Mouse (Mus musculus): ENCODE data around the gene Aco2. TPM values are rescaled to one million over a fixed set of nuclear protein-coding genes. Genes with fewer than 3 reads are reported as not detected.
"Not testable (repeated sequence)": the region's sequence is repeated elsewhere in the genome, so short reads cannot be mapped to it uniquely, and the experiment has no call there.

The Aco2 gene
- polyA plus RNA-seq, 1 experiment from 2014 or later = 105 TPM

DNA sequence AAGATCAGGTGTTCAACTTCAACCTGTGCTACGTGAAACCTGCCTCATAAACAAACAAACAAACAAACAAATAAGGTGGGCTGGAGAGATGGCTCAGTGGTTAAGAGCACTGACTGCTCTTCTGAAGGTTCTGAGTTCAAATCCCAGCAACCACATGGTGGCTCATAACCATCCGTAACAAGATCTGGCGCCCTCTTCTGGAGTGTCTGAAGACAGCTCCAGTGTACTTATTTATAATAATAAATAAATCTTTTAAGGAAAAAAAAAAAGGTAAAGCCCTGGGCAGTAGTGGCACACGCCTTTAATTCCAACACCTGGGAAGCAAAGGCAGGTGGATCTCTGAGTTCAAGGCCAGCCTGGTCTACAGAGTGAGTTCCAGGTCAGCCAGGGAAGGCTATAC, 36.7 kb downstream of the Aco2 start:
- H3K9ac ChIP-seq; H3K27ac ChIP-seq; ATAC-seq (ENCODE audit: low read depth); H3K27me3 ChIP-seq; H3K4me1 ChIP-seq (replicated peaks); H3K9me3 ChIP-seq (replicated peaks); H3K4me3 ChIP-seq (replicated peaks); H3K4me2 ChIP-seq; DNase-seq: not testable (repeated sequence)
- peaks cover 92% of the 10 kb centered on the region for H3K36me3 ChIP-seq
- 72% methylated on average over 4 of the region's 4 CpGs for WGBS (ENCODE audit: insufficient replicate concordance)

DNA sequence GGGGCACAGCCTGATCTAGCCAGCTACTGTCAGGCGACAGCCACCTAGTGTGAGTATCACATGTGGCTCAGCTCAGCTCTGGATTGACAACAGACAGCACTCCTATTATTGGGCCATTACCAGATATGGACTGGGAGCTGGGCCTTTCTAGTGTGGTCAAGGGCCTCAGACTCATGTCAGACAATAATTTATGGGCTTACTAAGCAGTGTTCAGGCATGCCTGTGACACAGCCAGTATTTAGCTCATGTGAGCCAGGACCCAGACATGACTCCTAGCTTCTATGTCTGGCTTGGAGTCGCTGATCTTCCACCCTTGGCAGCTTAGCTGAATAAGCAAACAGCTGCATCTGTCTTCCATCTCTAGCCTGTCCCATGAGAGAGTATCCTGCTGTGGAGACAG, 40.4 kb downstream of the Aco2 start:
- ATAC-seq (ENCODE audit: low read depth) (no peak), DNase-seq (no peak)
- WGBS (ENCODE audit: insufficient replicate concordance) = 79% methylated on average over 2 of the region's 2 CpGs
- Histone ChIP-seq H3K4me3 (replicated peaks) (no peak overlapping the region), H3K27me3 (no peaks in the 10 kb centered on the region), H3K27ac (no peak overlapping the region), H3K4me2 (no peak overlapping the region), H3K9me3 (replicated peaks) (no peaks in the 10 kb centered on the region), H3K9ac (no peak overlapping the region), H3K36me3 (peaks cover 94% of the 10 kb centered on the region), H3K4me1 (replicated peaks) (peaks cover 30% of the 10 kb centered on the region)

DNA sequence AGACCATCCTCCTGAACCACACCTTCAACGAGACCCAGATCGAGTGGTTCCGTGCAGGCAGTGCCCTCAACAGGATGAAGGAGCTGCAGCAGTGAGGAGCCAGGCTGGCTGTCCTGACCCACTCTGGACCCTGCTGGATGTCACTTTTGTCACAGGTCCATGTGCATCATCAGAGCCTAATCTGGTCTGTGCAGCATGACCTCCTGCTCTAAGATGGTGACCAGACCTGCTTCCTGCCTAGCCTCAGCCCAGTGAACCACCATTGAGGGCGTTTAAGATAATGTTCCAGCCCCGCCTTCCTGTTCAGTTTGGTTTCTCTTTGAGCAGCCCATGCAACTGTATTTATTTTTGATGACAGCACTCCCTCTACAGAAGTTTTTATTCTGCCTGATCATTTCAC, 42.6 kb downstream of the Aco2 start:
- Histone ChIP-seq H3K9ac (no peak overlapping the region), H3K4me3 (replicated peaks) (no peak overlapping the region), H3K27me3 (no peaks in the 10 kb centered on the region), H3K4me2 (no peak overlapping the region), H3K9me3 (replicated peaks) (no peaks in the 10 kb centered on the region), H3K36me3 (peaks cover 98% of the 10 kb centered on the region), H3K27ac (peak overlapping the region; percentile 63), H3K4me1 (replicated peaks) (peaks cover 30% of the 10 kb centered on the region)
- peak; percentile 32 for DNase-seq
- ATAC-seq (ENCODE audit: low read depth) = peak; percentile 53
- WGBS (ENCODE audit: insufficient replicate concordance) = 46% methylated on average over 5 of the region's 5 CpGs

DNA sequence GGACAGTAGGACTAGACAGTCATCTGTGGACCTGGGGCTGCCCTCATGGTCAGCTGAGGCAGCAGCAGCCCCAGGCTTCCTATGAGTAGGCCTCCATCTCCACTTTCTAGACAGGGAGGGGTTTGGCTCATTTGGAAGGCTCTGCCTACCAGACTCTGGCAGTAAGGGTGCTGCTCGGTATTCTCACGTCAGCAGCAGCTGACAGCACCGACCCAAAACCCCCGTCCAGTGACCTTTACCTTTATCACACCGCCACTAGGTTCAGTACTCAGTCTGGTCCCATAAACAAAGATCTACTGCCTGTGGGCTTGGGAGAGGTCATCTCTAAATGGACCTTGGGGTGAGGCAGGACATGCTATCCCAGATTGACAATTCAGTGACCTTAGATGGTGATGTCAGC, 43.6 kb downstream of the Aco2 start:
- H3K9me3 ChIP-seq (replicated peaks) = no peaks in the 10 kb centered on the region
- DNase-seq (no peak), ATAC-seq (ENCODE audit: low read depth) (no peak)
- no peaks in the 10 kb centered on the region for H3K27me3 ChIP-seq
- H3K36me3 ChIP-seq = peaks cover 95% of the 10 kb centered on the region
- H3K4me2 ChIP-seq = no peak overlapping the region
- peak overlapping the region; percentile 63; the same call in 1 of the 2 replicates for H3K27ac ChIP-seq
- 77% methylated on average over 5 of the region's 5 CpGs for WGBS (ENCODE audit: insufficient replicate concordance)
- no peak overlapping the region for H3K4me3 ChIP-seq (replicated peaks)
- 0 out of 2 replicates have a peak overlapping the region, but pooled peaks have one; percentile 5 for H3K9ac ChIP-seq
- peaks cover 30% of the 10 kb centered on the region for H3K4me1 ChIP-seq (replicated peaks)

DNA sequence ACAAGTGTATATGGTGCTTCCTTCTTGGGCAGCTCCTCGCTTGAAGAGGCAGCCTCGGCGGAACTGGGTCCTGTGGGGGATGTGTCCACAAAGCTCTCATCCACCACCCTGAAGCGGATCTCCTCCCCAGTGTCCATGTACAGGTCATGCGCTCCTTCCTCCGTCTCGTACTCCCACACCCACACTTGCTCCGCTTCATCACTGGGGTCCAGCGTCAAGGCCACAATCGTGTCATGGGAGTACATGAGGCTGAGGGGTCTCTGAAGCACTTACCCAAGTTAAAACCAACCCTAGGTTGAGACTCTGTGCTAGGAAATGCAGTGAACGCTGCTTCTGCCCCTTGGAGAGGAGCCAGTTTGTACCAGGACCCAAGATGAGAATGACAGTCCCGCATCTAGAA, 45.1 kb downstream of the Aco2 start:
- peaks cover 93% of the 10 kb centered on the region for H3K36me3 ChIP-seq
- peaks cover 35% of the 10 kb centered on the region for H3K4me1 ChIP-seq (replicated peaks)
- no peak overlapping the region for H3K9ac ChIP-seq
- no peak for DNase-seq
- 89% methylated on average over 12 of the region's 12 CpGs for WGBS (ENCODE audit: insufficient replicate concordance)
- no peak for ATAC-seq (ENCODE audit: low read depth)
- no peaks in the 10 kb centered on the region for H3K27me3 ChIP-seq
- no peak overlapping the region for H3K4me3 ChIP-seq (replicated peaks)
- H3K27ac ChIP-seq = peak overlapping the region; percentile 25; the same call in 1 of the 2 replicates
- no peak overlapping the region for H3K4me2 ChIP-seq
- no peaks in the 10 kb centered on the region for H3K9me3 ChIP-seq (replicated peaks)

DNA sequence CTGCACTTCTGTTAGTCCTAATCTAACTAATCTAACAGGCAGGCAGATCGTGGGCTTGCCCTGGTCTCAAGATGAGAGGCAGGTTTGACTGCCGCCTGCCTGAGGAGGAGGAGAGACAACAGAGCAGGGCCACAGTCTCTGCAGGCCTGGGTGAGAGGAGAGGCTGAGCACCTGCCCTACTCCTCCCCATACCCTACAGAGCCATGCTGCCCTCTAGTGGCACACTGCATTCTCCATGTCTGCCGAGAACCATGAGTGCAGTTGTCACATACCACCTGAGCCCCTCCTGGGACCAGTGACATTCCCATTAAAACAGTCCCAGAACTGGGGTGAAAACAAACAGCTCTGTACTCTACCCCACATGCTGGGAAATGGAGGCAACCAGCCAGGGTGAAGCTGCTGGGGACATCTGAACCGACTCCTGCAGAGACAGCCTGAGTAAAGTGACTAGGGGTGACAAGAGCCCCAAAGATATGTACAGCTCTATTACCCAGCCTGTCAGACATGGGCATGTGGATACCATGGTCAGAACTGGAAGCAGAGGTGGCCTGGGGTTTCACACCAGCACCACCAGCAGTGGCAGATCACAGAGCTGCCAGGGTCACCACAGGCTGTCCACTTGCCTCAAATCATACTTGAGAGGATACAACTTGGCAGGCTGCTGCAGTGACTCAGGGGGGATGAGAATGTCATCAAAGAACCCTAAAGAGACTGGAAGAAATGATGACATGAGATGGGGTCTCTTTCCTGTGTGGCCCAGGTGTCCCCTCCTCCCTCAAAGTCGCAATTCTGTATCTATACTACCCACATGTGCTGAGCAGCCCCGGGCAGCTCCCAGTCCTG, 45.7 kb downstream of the Aco2 start:
- WGBS (ENCODE audit: insufficient replicate concordance) = 59% methylated on average over 6 of the region's 6 CpGs
- H3K27ac ChIP-seq = 0 out of 2 replicates have a peak overlapping the region, but pooled peaks have one; percentile 25
- ATAC-seq (ENCODE audit: low read depth) (peak; percentile 53), DNase-seq (peak; percentile 62)
- H3K4me3 ChIP-seq (replicated peaks) = no peak overlapping the region
- H3K9ac ChIP-seq = no peak overlapping the region
- peaks cover 91% of the 10 kb centered on the region for H3K36me3 ChIP-seq
- H3K27me3 ChIP-seq = no peaks in the 10 kb centered on the region
- no peak overlapping the region for H3K4me2 ChIP-seq
- peaks cover 30% of the 10 kb centered on the region for H3K4me1 ChIP-seq (replicated peaks)
- no peaks in the 10 kb centered on the region for H3K9me3 ChIP-seq (replicated peaks)

DNA sequence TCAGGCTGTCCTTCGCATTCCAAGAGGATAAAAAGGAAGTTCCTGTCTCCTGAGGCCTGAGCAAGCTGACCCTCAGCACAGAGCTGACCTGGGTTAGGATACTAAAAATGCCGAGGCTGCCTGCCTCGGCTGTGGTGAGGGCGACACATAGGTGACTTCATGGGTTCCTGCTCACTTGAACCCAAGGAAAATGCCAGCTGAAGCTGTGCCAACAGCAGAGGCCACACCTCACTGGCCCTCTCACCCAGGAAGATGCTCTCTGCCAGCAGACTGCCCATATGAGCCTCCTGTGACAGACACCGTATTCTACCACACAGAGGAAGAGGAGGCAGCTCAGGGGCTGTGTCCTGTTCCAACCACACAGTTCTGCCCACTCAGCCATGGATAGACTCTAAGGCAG, 47.0 kb downstream of the Aco2 start:
- peaks cover 34% of the 10 kb centered on the region for H3K4me1 ChIP-seq (replicated peaks)
- no peak for DNase-seq
- no peaks in the 10 kb centered on the region for H3K27me3 ChIP-seq
- no peak overlapping the region for H3K4me3 ChIP-seq (replicated peaks)
- no peaks in the 10 kb centered on the region for H3K9me3 ChIP-seq (replicated peaks)
- H3K9ac ChIP-seq = no peak overlapping the region
- 85% methylated on average over 5 of the region's 5 CpGs for WGBS (ENCODE audit: insufficient replicate concordance)
- no peak overlapping the region for H3K27ac ChIP-seq
- no peak for ATAC-seq (ENCODE audit: low read depth)
- H3K36me3 ChIP-seq = peaks cover 90% of the 10 kb centered on the region
- no peak overlapping the region for H3K4me2 ChIP-seq

DNA sequence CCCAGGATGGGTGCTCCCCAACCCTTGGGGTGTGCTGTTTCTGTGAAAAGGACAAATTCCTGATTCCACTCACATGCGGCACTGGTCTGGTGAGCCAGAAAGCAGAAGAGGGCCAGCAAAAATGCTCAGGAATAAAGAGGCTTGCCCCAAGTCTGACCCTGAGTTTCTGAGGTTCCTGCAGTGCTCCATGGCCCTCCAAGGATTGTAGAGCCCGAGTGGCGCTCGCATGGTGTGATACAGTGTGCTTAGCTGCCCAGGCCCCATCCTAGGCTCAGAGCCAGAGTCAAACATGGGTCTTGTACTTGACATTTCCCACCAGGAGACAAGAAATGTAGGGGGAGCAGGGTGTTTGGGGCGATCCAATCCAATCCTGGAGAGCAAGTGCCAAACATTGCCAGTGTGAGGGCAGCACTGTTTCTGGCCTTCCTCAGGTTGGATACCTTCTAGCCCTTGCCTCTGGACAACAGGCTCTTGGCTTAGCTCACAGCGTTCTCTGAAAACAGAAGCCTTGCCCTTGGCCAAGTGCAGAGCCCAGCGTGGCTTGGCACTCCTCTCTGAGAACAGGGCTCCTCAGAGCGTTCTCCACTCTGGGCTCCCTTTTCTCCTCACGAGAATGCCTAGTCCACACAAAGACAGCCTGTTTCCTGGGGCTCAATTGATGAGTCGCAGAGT, 48.6 kb downstream of the Aco2 start:
- no peaks in the 10 kb centered on the region for H3K9me3 ChIP-seq (replicated peaks)
- DNase-seq (no peak), ATAC-seq (ENCODE audit: low read depth) (no peak)
- no peak overlapping the region for H3K9ac ChIP-seq
- WGBS (ENCODE audit: insufficient replicate concordance) = 84% methylated on average over 10 of the region's 10 CpGs
- no peak overlapping the region for H3K27ac ChIP-seq
- no peak overlapping the region for H3K4me3 ChIP-seq (replicated peaks)
- H3K36me3 ChIP-seq = peaks cover 74% of the 10 kb centered on the region
- peaks cover 34% of the 10 kb centered on the region for H3K4me1 ChIP-seq (replicated peaks)
- no peaks in the 10 kb centered on the region for H3K27me3 ChIP-seq
- no peak overlapping the region for H3K4me2 ChIP-seq

DNA sequence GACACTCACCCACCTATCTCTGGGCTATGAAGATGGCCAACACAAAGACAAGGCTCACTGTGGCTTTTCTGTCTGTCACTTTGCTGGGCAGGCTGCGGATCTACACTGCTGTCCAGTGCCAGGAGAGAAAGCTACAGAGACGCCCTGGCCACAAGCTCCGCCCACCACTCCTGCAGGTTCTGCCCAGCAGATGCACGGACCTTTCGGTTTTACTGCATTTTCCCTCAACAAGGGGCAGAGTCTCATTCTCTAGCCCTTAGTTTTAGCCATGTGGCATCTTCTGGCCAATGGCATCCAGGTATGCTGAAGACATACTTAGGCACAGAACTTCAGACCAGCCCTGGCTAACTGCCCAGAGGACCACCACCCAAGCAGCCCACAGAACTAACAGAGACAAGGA, 49.1 kb downstream of the Aco2 start:
- ATAC-seq (ENCODE audit: low read depth) = no peak
- Histone ChIP-seq H3K27ac (no peak overlapping the region), H3K27me3 (no peaks in the 10 kb centered on the region), H3K9me3 (replicated peaks) (no peaks in the 10 kb centered on the region), H3K4me2 (no peak overlapping the region), H3K9ac (no peak overlapping the region), H3K36me3 (peaks cover 68% of the 10 kb centered on the region), H3K4me3 (replicated peaks) (no peak overlapping the region), H3K4me1 (replicated peaks) (peaks cover 36% of the 10 kb centered on the region)
- no peak for DNase-seq
- WGBS (ENCODE audit: insufficient replicate concordance) = 69% methylated on average over 5 of the region's 5 CpGs

DNA sequence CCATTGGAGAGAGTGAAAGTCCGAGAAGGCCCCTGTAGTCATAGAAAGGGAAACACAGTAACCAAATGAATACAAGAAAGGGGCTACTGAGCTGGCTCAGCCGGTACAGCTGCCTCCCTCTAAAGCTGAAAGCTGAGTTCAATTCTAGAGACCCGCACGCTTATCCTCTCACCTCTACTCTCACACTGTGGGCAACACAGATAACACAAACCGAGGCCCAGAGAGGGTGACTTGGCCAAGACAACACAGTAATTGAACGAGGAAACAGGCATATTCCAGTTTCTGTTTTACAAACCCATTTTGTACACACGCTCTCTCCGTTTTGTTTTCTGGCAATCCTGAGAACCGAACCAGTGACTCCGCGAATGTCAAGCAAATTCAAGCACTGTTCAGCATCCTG, 52.8 kb downstream of the Aco2 start:
- Histone ChIP-seq H3K4me3 (replicated peaks) (peak overlapping the region; percentile 81), H3K9ac (peak overlapping the region; percentile 86), H3K27ac (peak overlapping the region; percentile 79), H3K27me3 (0 out of 2 replicates have a peak, but pooled peaks cover 2% of the 10 kb centered on the region), H3K4me2 (peak overlapping the region; percentile 100), H3K36me3 (peaks cover 34% of the 10 kb centered on the region), H3K4me1 (replicated peaks) (peaks cover 54% of the 10 kb centered on the region), H3K9me3 (replicated peaks) (no peaks in the 10 kb centered on the region)
- WGBS (ENCODE audit: insufficient replicate concordance) = 33% methylated on average over 11 of the region's 11 CpGs
- ATAC-seq (ENCODE audit: low read depth) (peak; percentile 61), DNase-seq (peak; percentile 54)

DNA sequence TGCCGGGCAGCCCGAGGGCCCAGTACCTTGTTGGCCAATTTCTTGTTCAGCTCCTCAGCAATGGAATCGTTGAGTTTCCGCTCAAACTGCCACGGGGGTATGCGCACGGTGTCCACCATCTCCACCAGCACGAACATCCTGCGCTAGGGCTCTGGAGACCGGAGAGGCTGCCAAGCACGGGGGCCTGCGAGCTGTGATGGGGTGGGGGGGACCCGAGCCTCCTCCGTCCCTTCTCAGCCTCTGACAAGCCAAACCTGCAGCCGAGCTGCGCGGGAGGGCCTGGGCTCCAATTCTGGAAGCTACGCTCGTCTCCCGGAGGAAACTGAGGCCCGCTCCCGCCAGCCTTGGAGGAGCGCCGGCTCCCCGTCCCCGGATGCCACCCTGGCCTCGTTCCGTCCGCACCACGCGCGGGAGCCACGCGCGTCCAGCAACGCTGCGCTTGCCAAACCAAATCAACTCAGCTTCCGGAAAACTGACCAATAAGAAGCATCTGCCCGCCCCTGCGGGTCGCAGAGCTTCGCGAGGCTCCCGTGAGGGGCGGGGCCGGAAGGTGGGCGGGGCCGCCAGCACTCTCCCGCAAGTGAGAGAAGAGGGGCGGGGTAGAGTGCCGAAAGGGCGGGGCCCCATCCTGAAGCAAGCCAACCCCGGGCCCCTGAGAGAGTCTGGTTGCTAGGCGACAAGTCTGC, 53.8 kb downstream of the Aco2 start, which contains the start of gene Polr3h:
Polr3h (minus strand) TSS at position 481 of the 686 bp plus-strand sequence.
- H3K36me3 ChIP-seq = peaks cover 26% of the 10 kb centered on the region
- 1% methylated on average over 54 of the region's 54 CpGs for WGBS (ENCODE audit: insufficient replicate concordance)
- H3K4me3 ChIP-seq (replicated peaks) = peak within 1 kb of the TSS; percentile 81
- H3K27ac ChIP-seq = peak within 1 kb of the TSS; percentile 79
- peak within 1 kb of the TSS; percentile 100 for H3K4me2 ChIP-seq
- no peaks in the 10 kb centered on the region for H3K9me3 ChIP-seq (replicated peaks)
- ATAC-seq (ENCODE audit: low read depth) (peak; percentile 90), DNase-seq (peak; percentile 96)
- 0 out of 2 replicates have a peak, but pooled peaks cover 2% of the 10 kb centered on the region for H3K27me3 ChIP-seq
- H3K4me1 ChIP-seq (replicated peaks) = peaks cover 53% of the 10 kb centered on the region
- peak within 1 kb of the TSS; percentile 86 for H3K9ac ChIP-seq
